Mouse (Mus musculus) limb, embryonic 11.5 days (tissue): ENCODE data around the gene Brk1. TPM values are rescaled to one million over a fixed set of nuclear protein-coding genes. Genes with fewer than 3 reads are reported as not detected.

Source experiments
- ATAC-seq: fragments of 200-750 bp; cut with Nextera tagmentation; 2 replicates; pipeline ENCODE4 v1.8.0; 2017; ENCODE audit warnings: low read depth; ENCODE audit not compliant: insufficient number of reproducible peaks, low FRiP score, low TSS enrichment
- DNase-seq: peaks from one replicate; pipeline ENCODE4 v3.0.0-alpha.2; 2015; ENCODE audit warnings: low spot score
- H3K27ac ChIP-seq: fragments of 300-500 bp; sonication (generic); replicated peaks from 2 replicates; pipeline ENCODE4 v1.5.1; 2014; ENCODE audit warnings: low read depth, mild to moderate bottlenecking, low read length
- H3K27me3 ChIP-seq: fragments of 300-500 bp; sonication (generic); 2 replicates; pipeline ENCODE4 v1.6.1; 2014; ENCODE audit warnings: mild to moderate bottlenecking, low read length, mixed read lengths; ENCODE audit not compliant: control insufficient read depth, insufficient read depth
- H3K36me3 ChIP-seq: fragments of 300-500 bp; sonication (generic); 2 replicates; pipeline ENCODE4 v1.6.1; 2014; ENCODE audit warnings: mild to moderate bottlenecking, low read length, moderate library complexity, mixed read lengths; ENCODE audit not compliant: control insufficient read depth, insufficient read depth
- H3K4me1 ChIP-seq: fragments of 300-500 bp; sonication (generic); 2 replicates; pipeline ENCODE4 v1.6.1; 2014; ENCODE audit warnings: low read length, mixed read lengths; ENCODE audit not compliant: control insufficient read depth, insufficient read depth
- H3K4me2 ChIP-seq: fragments of 300-500 bp; sonication (generic); 2 replicates; pipeline ENCODE4 v1.6.1; 2014; ENCODE audit warnings: low read depth, mild to moderate bottlenecking, moderate library complexity; ENCODE audit not compliant: severe bottlenecking
- H3K4me3 ChIP-seq: fragments of 300-500 bp; sonication (generic); 2 replicates; pipeline ENCODE4 v1.5.1; 2014; ENCODE audit warnings: low read depth, low read length
- H3K9ac ChIP-seq: fragments of 300-500 bp; sonication (generic); 2 replicates; pipeline ENCODE4 v1.6.1; 2014; ENCODE audit warnings: mild to moderate bottlenecking, low read length
- H3K9me3 ChIP-seq: fragments of 300-500 bp; sonication (generic); 2 replicates; pipeline ENCODE4 v1.6.1; 2016; ENCODE audit warnings: low read length; ENCODE audit not compliant: control insufficient read depth
- WGBS: fragments of 180-500 bp; shearing (Covaris S2); extraction: QIAGEN DNeasy Blood & Tissue Kit; methylation state at CpG from one replicate; pipeline ENCODE4 v1.1.7; 2014; 5-methylcytosine and 5-hydroxymethylcytosine counted together
- polyA plus RNA-seq: library from polyadenylated mRNA; unstranded; fragments of >200 nt; fragmentation: Nextera tagmentation; extraction: Ambion mirVana; gene quantifications from 2 replicates; pipeline ENCODE4 v1.2.1, GENCODE M21; 2014

Brk1 gene
- polyA plus RNA-seq, 1 experiment from 2014 or later: 221 TPM

- Histone ChIP-seq H3K27me3 (no peaks in the 10 kb centered on the region), H3K27ac (no peak overlapping the region), H3K9ac (no peak overlapping the region), H3K36me3 (no peaks in the 10 kb centered on the region), H3K4me1 (peaks cover 6% of the 10 kb centered on the region; the same call in 1 of the 2 replicates), H3K4me3 (no peak overlapping the region), H3K9me3 (no peaks in the 10 kb centered on the region), H3K4me2 (no peak overlapping the region)
- DNase-seq (no peak), ATAC-seq (no peak)
- 78% methylated on average over 8 of the region's 8 CpGs for WGBS
Observed at GRCm38 (mm10) chr6:113659648-113660491, 55.3 kb downstream of the Brk1 start.

- DNase-seq (no peak), ATAC-seq (no peak)
- Histone ChIP-seq H3K36me3 (no peaks in the 10 kb centered on the region), H3K4me2 (no peak overlapping the region), H3K27me3 (no peaks in the 10 kb centered on the region), H3K9ac (no peak overlapping the region), H3K27ac (no peak overlapping the region), H3K4me1 (peaks cover 6% of the 10 kb centered on the region; the same call in 1 of the 2 replicates), H3K9me3 (no peaks in the 10 kb centered on the region), H3K4me3 (no peak overlapping the region)
- 69% methylated on average over 14 of the region's 14 CpGs for WGBS
Observed at GRCm38 (mm10) chr6:113660492-113661352, 56.1 kb downstream of the Brk1 start.

- Histone ChIP-seq H3K4me1 (peaks cover 6% of the 10 kb centered on the region; the same call in 1 of the 2 replicates), H3K4me3 (no peak overlapping the region), H3K36me3 (no peaks in the 10 kb centered on the region), H3K27ac (no peak overlapping the region), H3K9me3 (no peaks in the 10 kb centered on the region), H3K27me3 (no peaks in the 10 kb centered on the region), H3K9ac (no peak overlapping the region), H3K4me2 (no peak overlapping the region)
- no peak for DNase-seq
- ATAC-seq: no peak
- 67% methylated on average over 12 of the region's 12 CpGs for WGBS
Observed at GRCm38 (mm10) chr6:113661353-113662241, 57.0 kb downstream of the Brk1 start.

GRCm38 (mm10) chr6:113662964-113663700, 58.6 kb downstream of the Brk1 start:
- Histone ChIP-seq H3K36me3 (no peaks in the 10 kb centered on the region), H3K4me1 (peaks cover 6% of the 10 kb centered on the region; the same call in 1 of the 2 replicates), H3K9ac (no peak overlapping the region), H3K4me3 (no peak overlapping the region), H3K4me2 (no peak overlapping the region), H3K9me3 (no peaks in the 10 kb centered on the region), H3K27ac (no peak overlapping the region), H3K27me3 (no peaks in the 10 kb centered on the region)
- WGBS: 94% methylated on average over 8 of the region's 8 CpGs
- DNase-seq (no peak), ATAC-seq (no peak)

- Histone ChIP-seq H3K9ac (no peak overlapping the region), H3K9me3 (no peaks in the 10 kb centered on the region), H3K36me3 (no peaks in the 10 kb centered on the region), H3K27me3 (no peaks in the 10 kb centered on the region), H3K27ac (no peak overlapping the region), H3K4me3 (no peak overlapping the region), H3K4me2 (no peak overlapping the region), H3K4me1 (peaks cover 12% of the 10 kb centered on the region)
- no peak for DNase-seq
- ATAC-seq: no peak
- 88% methylated on average over 7 of the region's 7 CpGs for WGBS
Observed at GRCm38 (mm10) chr6:113664305-113664704, 59.7 kb downstream of the Brk1 start.

Other genes with a start within 250 kb of the Brk1 start
- gene Tada3, start 226.9 kb upstream of the Brk1 start, polyA plus RNA-seq: 52.6 and 53.7 TPM in 2 replicates
- 186 and 197 TPM in 2 replicates for gene Arpc4, start 226.7 kb upstream of the Brk1 start, polyA plus RNA-seq
- gene Ttll3, start 215.5 kb upstream of the Brk1 start, polyA plus RNA-seq: 2.1 and 3.0 TPM in 2 replicates
- gene Rpusd3, start 185.4 kb upstream of the Brk1 start, polyA plus RNA-seq: 34.9 and 39.0 TPM in 2 replicates
- not detected in 2 replicates for gene Cidec, start 169.0 kb upstream of the Brk1 start, polyA plus RNA-seq
- 71.0 and 76.1 TPM in 2 replicates for gene Jagn1, start 162.2 kb upstream of the Brk1 start, polyA plus RNA-seq
- gene Il17re, start 146.3 kb upstream of the Brk1 start, polyA plus RNA-seq: 1.2 and 1.5 TPM in 2 replicates
- 2.4 and 3.2 TPM in 2 replicates for gene Il17rc, start 133.3 kb upstream of the Brk1 start, polyA plus RNA-seq
- gene Creld1, start 121.5 kb upstream of the Brk1 start, polyA plus RNA-seq: 11.2 and 11.8 TPM in 2 replicates
- gene Prrt3, start 102.8 kb upstream of the Brk1 start, polyA plus RNA-seq: 0.31 and 0.33 TPM in 2 replicates
- 74.5 and 74.8 TPM in 2 replicates for gene Emc3, start 73.1 kb upstream of the Brk1 start, polyA plus RNA-seq
- gene Fancd2, start 73.1 kb upstream of the Brk1 start, polyA plus RNA-seq: 17.0 and 22.2 TPM in 2 replicates
- 0.19 and 0.40 TPM in 2 replicates for gene Fancd2os, start 4.1 kb upstream of the Brk1 start, polyA plus RNA-seq
- gene Vhl, start 19.2 kb downstream of the Brk1 start, polyA plus RNA-seq: 60.3 and 60.5 TPM in 2 replicates
- 2.9 and 3.9 TPM in 2 replicates for gene Irak2, start 33.7 kb downstream of the Brk1 start, polyA plus RNA-seq
- 1.1 and 1.6 TPM in 2 replicates for gene Tatdn2, start 92.3 kb downstream of the Brk1 start, polyA plus RNA-seq
- 0.72 and 1.3 TPM in 2 replicates for gene Ghrl, start 115.1 kb downstream of the Brk1 start, polyA plus RNA-seq
- 307 and 308 TPM in 2 replicates for gene Sec13, start 136.0 kb downstream of the Brk1 start, polyA plus RNA-seq